Mouse (Mus musculus) embryonic facial prominence, embryonic 15.5 days (tissue): ENCODE measurements at regions not wholly inside any gene's neighbourhood (a gene's known extent, or its start where the extent isn't known, plus 50 kb on each side); places are given as distances from the start of the nearest gene placed in this dataset.
"Not testable (repeated sequence)": the region's sequence is repeated elsewhere in the genome, so short reads cannot be mapped to it uniquely, and the experiment has no call there.

Experiments used
- ATAC-seq: fragments of 200-750 bp; cut with Nextera tagmentation; 2 replicates; pipeline ENCODE4 v1.8.0; 2017; ENCODE audit warnings: low read depth, moderate TSS enrichment; ENCODE audit not compliant: insufficient number of reproducible peaks, low FRiP score, low TSS enrichment
- H3K27ac ChIP-seq: fragments of 300-500 bp; sonication (generic); replicated peaks from 2 replicates; pipeline ENCODE4 v1.5.1; 2015; ENCODE audit warnings: mild to moderate bottlenecking, inconsistent platforms
- H3K27me3 ChIP-seq: fragments of 300-500 bp; sonication (generic); 2 replicates; pipeline ENCODE4 v1.6.1; 2015; ENCODE audit warnings: inconsistent platforms
- H3K36me3 ChIP-seq: fragments of 300-500 bp; sonication (generic); 2 replicates; pipeline ENCODE4 v1.6.1; 2015; ENCODE audit warnings: mild to moderate bottlenecking, inconsistent platforms
- H3K4me1 ChIP-seq: fragments of 300-500 bp; sonication (generic); 2 replicates; pipeline ENCODE4 v1.6.1; 2015; ENCODE audit warnings: inconsistent platforms
- H3K4me2 ChIP-seq: fragments of 300-500 bp; sonication (generic); replicated peaks from 2 replicates; pipeline ENCODE4 v1.6.1; 2015; ENCODE audit warnings: mild to moderate bottlenecking, inconsistent platforms
- H3K4me3 ChIP-seq: fragments of 300-500 bp; sonication (generic); replicated peaks from 2 replicates; pipeline ENCODE4 v1.5.1; 2015; ENCODE audit warnings: mild to moderate bottlenecking, inconsistent platforms
- H3K9ac ChIP-seq: fragments of 300-500 bp; sonication (generic); 2 replicates; pipeline ENCODE4 v1.6.1; 2015; ENCODE audit warnings: inconsistent platforms
- H3K9me3 ChIP-seq: fragments of 300-500 bp; sonication (generic); replicated peaks from 2 replicates; pipeline ENCODE4 v1.6.1; 2016; ENCODE audit warnings: inconsistent platforms
- WGBS: fragments of 180-500 bp; shearing (Covaris S2); methylation state at CpG from one replicate; pipeline ENCODE4 v1.1.7; 2015; 5-methylcytosine and 5-hydroxymethylcytosine counted together

GRCm38 (mm10) chr11:22461019-22461735, 50.7 kb upstream of the Tmem17 start:
- not testable (repeated sequence) for H3K4me3 ChIP-seq, H3K9ac ChIP-seq, H3K27me3 ChIP-seq, H3K9me3 ChIP-seq, H3K36me3 ChIP-seq, H3K4me1 ChIP-seq, H3K27ac ChIP-seq, ATAC-seq, H3K4me2 ChIP-seq
- WGBS: 66% methylated on average over 8 of the region's 8 CpGs
